Mouse (Mus musculus) ovary, adult 18-20 months (tissue): ENCODE data around the gene Tmem181a.
"Not testable (repeated sequence)": the region's sequence is repeated elsewhere in the genome, so short reads cannot be mapped to it uniquely, and the experiment has no call there.

Experiments used
- DNase-seq: peaks from one replicate; pipeline ENCODE4 v3.0.0; 2022; ENCODE audit warnings: low spot score, mixed read lengths

Tmem181a gene

DNA sequence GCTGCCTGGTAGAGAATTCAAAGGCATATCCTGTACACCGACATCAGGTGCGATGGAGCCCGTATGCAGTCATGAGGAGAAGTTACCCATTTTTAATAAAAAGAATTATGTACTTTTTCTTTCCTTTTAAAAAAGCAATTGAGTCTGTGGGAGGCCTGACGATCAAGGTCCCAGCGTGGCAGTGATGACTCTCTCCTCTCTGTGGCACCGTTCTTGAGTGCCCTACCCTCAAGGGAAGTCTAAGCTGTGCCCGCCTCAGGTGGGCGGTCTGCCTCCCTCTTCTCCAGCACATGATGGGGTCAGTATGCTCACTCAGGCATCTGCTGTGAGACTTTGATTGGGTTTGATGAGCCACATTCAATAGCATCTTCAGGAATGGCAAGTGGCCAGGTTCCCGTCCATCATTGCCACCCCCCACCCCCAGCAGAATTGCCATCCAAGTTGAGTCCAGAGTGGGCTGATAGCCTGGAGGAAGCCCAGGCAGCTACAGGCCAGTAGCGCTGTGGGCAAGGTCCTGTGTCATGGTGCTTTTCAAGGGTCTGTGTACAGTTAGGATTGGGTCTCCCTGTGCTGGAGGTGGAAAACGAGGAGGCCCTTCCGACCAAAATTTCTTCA, 49.1 kb downstream of the Tmem181a start:
- DNase-seq: not testable (repeated sequence)

DNA sequence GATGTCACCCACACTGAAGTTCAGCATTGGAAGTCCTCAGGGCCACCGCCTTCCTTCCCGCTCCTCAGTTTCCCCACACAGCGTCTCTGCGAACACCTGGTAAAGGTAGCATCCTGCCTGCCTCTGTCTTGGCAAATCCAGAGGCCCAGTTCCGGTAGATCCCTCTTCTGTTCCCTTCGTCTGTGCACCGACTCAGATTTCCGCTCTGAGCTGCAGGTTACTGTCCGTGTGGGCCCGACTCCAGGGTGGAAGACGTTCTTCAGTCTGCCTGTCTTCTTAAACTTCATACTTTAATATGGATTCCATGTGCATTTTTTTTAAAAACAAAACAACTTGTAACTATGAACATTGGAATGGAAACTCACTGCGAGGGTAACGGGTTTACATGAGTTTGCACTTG, 49.8 kb downstream of the Tmem181a start:
- DNase-seq: not testable (repeated sequence)

DNA sequence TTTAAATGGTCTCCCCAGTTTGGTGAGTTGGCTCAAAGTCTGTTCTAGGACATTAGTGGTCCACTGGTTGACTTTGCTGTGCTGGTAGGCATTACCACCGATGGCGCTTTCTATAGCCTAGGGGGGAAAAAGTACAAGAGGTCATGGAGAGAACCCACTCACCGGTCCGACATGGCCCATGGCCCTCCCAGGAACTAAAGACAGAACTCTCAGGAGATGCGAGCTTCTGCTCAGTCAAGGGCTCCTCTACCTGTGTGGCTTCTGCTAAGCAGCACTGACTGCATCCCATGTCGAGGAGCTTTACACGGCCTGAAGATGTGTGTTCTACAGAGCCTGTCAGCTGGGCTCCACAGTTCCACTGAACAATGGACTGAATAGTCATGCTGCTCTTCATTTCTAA, 55.1 kb downstream of the Tmem181a start:
- not testable (repeated sequence) for DNase-seq

DNA sequence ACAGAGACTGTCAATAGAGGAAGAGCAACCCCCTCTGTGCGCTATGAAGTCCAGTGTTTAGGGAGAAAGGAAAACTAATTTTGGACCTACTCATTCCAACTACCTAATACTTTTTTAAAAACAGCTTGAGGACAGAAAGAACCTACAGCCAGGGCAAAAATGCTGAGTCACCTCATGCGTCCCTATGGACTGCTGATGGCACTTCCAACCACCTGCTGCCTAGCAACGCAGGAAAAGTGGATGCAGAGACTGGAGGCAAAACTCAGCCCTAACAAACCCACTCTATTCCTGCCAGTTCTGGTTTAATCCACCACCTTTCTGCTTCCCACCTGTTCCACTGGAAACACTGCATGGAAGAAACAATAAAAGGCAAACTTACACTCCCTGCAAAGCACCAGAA, 56.1 kb downstream of the Tmem181a start:
- not testable (repeated sequence) for DNase-seq

DNA sequence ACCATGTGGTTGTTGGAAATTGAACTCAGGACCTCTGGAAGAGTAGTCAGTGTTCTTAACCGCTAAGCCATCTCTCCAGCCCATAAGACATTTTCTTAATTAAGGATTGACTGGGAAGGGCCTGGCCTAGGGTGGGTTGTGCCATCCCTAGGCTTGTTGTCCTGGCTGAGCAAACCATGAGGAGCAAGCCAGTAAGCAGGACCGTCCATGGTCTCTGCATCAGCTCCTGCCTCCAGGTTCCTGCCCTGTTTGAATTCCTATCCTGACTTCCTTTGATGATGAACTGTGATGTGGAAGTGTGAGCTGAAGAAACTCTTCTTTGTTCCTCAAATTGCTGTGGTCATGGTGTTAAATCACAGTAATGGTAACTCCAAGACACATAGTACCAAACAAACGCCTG, 57.8 kb downstream of the Tmem181a start:
- not testable (repeated sequence) for DNase-seq

DNA sequence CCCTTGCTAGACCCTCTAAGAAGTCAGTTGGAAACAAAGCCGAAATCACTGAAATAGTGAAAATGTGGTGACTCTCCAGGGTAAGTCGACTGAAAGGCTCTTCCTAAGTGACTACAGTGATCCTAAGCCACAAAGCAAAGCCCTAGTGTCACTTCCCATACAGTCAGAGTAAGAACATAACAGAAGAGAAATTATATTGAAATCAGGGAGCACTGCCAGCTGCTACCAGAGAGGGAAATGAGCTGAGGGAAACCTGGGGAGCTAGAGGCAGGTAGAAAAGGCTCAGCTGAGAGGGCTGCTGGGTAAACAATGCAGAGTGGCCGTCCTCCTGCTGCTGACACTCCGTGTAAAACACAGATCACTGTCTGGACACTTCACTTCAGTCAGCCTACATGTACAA, 59.0 kb downstream of the Tmem181a start:
- not testable (repeated sequence) for DNase-seq

DNA sequence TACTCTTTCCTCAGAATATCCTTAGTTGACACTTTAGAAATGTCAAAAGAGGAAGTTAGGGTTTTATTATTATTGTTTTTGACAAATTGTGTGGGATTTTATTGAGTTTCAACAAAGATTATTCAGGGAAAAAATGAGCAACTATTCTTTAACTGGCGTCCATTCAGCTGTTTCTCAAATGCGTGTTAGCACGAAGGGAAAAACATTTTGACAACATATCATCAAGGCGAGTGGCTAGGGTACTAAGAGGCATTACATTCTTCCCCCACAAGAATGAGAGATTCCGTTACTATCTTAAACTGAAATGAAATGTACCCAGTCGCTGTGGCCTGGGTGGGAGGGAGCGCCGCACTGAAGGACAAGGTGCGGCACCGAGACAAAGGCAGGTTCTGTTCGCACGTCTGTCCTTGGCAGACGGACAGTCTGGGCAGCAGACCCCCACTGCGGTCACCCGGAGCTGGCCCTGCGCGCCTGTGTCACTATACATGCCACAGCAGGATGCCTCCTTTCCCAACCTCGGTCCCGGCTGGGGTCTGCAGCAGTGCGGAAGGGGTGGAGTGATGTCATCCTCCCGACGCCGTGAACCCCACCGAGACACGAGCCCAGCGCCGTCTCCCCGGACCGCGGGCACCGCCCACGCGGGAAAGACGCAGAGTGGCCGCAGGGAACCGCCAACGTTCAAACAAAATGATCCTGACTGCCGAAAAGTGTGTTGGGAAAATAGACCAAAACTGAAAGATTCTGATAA, 59.9 kb downstream of the Tmem181a start:
- peak; percentile 30 for DNase-seq

DNA sequence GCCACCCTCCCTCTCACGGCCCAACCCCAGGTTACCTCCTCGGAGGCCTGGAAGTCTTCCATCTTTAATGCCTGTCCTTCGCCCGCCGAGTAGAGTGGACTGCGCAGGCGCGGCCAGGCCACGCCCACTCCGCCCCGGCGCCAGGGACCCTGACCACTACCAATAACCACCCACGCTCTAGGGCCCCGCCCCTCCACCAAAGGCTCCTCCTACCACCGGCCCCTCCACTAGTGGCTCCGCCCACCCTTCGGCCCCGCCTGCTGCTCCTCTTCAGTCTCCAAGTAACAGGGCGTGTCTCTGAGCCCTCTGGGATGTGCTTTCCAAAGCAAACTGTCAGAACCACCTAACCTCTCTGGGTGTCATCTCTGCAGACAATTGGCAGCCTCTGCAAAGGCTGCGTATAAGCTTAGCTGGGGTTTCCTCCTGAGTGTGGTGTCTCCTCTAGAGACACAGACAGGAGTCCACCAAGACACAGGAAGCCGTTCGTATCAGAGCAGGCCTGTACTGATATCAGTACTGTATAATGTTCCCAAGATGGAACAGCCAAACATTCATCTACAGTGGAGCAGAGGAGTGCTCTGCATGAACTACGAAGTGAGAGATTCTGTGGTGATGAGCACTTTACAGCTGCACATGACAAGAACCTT, 60.8 kb downstream of the Tmem181a start, which contains the start of gene Dynlt1a:
Dynlt1a (minus strand) TSS at position 162 of the 647 bp plus-strand sequence.
- peak; percentile 96 for DNase-seq

DNA sequence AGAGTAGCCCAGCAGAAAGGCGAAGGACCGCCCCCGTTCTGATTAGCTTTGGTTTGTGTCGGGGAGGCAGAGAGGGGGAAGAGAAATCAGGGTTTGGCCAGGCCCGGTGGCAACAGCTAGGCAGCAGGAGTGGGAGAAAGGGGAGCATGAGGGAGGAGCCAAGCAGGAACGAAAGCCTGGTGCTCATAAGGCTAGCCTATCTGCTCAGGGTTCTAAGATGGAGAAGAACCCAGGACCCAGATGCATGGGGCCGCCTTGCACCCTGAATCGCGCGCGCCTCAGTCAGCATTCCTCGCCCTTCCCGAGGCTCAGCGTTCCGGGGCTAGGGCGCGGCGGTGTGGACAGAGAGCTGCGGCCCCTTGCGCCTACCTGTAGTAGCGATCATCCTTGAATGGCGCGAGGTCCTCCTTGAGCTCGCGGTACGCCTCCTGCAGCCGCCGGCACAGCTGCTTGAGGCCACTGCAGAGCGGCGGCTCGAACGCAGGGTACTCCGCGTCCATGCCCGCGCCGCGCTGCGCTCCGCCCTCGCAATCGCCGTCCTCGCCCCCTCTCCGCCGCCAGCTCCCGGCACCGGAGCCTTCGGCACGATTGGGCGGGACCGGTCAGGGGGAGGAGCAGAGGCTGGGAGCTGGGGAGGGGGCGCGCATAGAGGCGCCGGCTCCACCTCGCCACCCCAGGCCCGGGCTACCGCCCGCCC, 64.6 kb downstream of the Tmem181a start:
- not testable (repeated sequence) for DNase-seq

DNA sequence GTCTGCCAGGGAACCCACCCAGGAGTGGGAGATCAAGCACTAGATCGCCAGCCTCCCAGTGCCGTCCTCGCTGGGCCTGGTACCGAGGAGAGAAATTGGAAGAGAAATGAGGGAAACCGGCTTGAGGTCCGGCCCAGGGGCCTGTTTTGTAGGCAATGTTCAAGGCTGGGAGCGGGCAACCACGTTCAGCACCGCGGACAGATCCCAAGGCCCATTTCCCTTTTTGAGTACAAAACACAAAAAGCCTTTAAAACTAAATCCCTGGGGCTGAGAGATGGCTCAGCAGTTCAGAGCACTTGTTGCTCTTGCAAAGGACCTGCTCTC, 65.1 kb downstream of the Tmem181a start:
- DNase-seq: not testable (repeated sequence)

DNA sequence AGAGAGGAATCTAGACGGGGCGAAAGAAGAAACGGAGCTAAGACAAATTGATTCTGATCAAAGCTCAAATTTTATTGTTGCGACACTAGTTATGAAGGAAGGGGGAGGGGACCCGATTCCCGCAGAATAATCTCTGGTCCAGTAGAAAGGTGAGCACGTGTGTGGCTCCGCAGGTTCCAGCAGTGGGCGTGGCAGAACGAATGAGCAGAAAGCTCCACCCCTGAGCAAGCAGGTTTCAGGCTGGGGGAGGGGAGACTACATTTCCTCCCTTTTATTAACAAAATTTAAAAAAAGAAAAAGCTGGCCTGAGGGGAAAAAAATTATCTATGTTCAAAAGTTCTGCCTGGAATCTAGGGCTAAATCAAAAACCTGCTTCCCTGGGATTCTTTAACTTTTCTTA, 68.4 kb downstream of the Tmem181a start:
- DNase-seq: not testable (repeated sequence)

DNA sequence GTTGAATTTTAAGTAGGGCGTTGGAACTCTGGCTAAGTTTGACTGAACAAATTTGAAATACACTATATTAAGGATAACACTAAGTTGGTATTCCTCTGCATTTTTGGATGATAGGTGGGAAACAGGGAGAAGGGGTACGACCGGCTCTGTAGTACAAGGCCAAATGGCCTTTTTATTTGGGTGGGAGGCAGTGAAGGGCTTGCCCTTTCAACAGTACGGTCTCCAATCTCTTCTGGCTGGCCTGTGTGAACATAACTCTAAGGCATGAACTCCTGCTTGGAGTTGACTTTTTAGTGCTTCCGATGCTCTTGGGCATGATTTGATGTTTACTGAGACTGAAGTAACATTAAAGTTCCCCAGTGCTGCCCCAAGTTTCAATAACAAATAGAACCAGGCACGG, 68.9 kb downstream of the Tmem181a start:
- DNase-seq: not testable (repeated sequence)

DNA sequence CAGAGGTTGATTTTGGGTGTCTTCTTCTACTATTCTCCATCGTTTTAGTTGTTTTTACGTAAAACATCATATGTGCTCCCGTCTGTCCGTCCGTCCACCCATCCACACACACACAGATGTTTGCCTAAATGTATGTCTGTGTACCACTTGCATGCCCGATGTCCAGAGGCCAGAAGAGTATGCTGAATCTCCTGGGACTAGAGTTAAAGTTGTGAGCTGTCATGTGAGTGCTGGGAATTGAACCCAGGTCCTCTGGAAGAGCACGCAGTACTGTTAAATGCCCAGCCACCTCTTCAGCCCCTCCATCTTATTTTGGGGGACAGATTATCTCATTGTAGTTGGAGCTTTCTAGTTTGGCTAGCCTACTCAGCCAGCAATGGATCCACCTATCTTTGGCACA, 70.9 kb downstream of the Tmem181a start:
- not testable (repeated sequence) for DNase-seq

DNA sequence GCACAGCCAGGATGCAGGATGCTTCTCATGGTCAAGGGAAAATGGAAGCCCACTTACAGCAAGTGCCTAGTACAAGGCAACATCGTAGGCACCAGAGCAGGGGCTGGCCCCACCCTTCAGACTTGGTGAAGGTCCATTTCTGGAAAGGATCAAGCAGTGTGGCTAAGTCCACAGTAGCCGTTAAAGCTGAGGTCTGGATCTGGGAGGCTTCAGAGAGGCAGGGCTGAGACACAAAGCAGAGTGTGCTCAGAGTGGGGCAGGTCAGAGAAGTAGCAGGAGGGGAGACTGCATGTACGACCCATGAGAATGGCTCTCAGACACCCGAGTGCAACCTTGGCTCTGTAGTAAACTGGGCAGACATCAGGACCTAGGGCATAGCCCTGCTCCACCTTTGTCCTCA, 72.3 kb downstream of the Tmem181a start:
- DNase-seq: not testable (repeated sequence)

DNA sequence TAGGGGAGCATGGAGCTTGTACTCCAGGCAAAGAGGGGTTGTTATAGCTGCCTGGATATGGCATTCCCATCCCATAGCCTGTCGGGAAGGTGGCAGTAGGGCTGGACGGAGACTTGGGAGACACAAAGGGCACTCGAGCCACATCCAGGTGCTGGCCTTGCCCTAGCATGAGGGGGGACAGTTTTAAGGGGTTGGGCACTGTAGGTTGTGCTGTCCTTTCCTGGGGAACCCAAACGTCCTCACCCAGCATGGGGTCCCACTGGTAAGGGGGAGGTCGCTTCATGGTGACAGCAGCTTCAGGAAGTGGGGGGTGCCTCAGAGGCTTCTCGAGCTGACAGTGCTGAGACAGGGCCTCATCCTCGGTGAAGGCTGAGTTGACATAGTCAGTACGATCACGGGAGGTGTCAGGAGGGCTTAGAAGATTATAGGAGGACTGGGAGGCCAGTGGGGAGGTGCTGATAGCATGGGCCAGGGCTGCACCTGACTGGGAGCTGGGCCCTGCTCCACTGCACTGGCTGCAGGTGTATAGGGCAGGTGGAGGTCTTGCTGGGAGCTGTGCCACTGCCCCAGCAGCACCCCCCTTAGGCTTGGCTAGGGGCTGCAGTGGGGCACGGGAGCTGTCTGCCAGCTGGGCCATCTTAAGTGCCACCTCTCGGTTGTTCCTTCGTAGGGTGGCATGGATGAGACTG, 86.1 kb downstream of the Tmem181a start:
- not testable (repeated sequence) for DNase-seq

DNA sequence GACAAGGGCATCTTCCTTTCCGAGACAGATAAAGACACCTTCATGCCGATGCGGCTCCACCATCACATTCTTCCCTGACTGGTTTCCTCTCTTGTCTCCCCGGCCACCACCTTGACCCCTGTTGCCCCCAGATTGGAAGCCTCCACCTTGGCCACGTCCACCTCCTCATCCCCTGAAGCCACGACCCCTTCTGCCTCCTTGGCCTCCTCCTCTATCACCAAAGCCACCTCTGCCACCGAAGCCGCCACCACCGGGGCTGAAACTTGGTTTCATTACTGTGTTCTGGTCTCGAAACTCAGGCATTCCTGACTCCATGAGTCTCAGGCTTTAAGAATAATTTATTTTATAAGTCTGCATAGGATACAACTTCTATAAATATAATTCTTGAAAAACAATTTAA, 98.6 kb downstream of the Tmem181a start:
- DNase-seq: not testable (repeated sequence)
